Mouse (Mus musculus) kidney, adult 2 months (tissue): ENCODE data around the gene D930020B18Rik. TPM values are rescaled to one million over a fixed set of nuclear protein-coding genes. Genes with fewer than 3 reads are reported as not detected.

Experiments
- DNase-seq: peaks from one replicate; pipeline ENCODE4 v3.0.0; 2021
- H3K27ac ChIP-seq: fragments of 200-500 bp; 2 replicates; pipeline ENCODE4 v1.5.1; 2012; ENCODE audit warnings: low read depth, low read length, control low read depth, inconsistent platforms; ENCODE audit not compliant: insufficient read depth
- H3K27me3 ChIP-seq: fragments of 200-500 bp; replicated peaks from 2 replicates; pipeline ENCODE4 v1.6.1; 2012; ENCODE audit warnings: mild to moderate bottlenecking, moderate library complexity, low read length, inconsistent platforms; ENCODE audit not compliant: control insufficient read depth, insufficient read depth
- H3K36me3 ChIP-seq: fragments of 200-500 bp; 2 replicates; pipeline ENCODE4 v1.6.1; 2012; ENCODE audit warnings: mild to moderate bottlenecking, moderate library complexity, low read length, inconsistent platforms; ENCODE audit not compliant: control insufficient read depth, insufficient read depth
- H3K4me1 ChIP-seq: fragments of 200-500 bp; 2 replicates; pipeline ENCODE4 v1.6.1; 2011; ENCODE audit warnings: low read length; ENCODE audit not compliant: control insufficient read depth, insufficient read depth
- H3K4me3 ChIP-seq: fragments of 200-500 bp; 2 replicates; pipeline ENCODE4 v1.5.1; 2011; ENCODE audit warnings: mild to moderate bottlenecking, low read depth, low read length, control low read depth; ENCODE audit not compliant: insufficient read depth
- CTCF ChIP-seq: fragments of 200-500 bp; conservative IDR thresholded peaks from 2 replicates; pipeline ENCODE4 v1.5.1; 2011; ENCODE audit warnings: low read depth, mild to moderate bottlenecking, control low read depth, low read length, moderate library complexity, mixed read lengths; ENCODE audit not compliant: insufficient read depth, insufficient read length
- POLR2A ChIP-seq: fragments of 200-500 bp; IDR thresholded peaks from one replicate; pipeline ENCODE4 v1.6.1; 2011; ENCODE audit warnings: low read depth, low read length, control low read depth
- WGBS: fragments of 180-500 bp; shearing (Covaris S2); methylation state at CpG from one replicate; pipeline ENCODE4 v1.1.7; 2018; 5-methylcytosine and 5-hydroxymethylcytosine counted together
- polyA plus RNA-seq: library from polyadenylated mRNA; depleted of rRNA; stranded (reverse); fragments of >200 nt; gene quantifications from 2 replicates; pipeline ENCODE4 v1.2.3, GENCODE M21; 2012

The D930020B18Rik gene
- polyA plus RNA-seq, 1 experiment = 0.02 TPM

GRCm38 (mm10) chr10:121625407-121626185 is 15.8 kb upstream of the D930020B18Rik start:
- no peak for TF ChIP-seq POLR2A
- TF ChIP-seq CTCF = no peak
- no peaks in the 10 kb centered on the region; the same call in 1 of the 2 replicates for H3K36me3 ChIP-seq
- peak overlapping the region; percentile 98 for H3K4me3 ChIP-seq
- H3K4me1 ChIP-seq = peaks cover 6% of the 10 kb centered on the region; the same call in 1 of the 2 replicates
- no peak for DNase-seq
- peak overlapping the region; percentile 87 for H3K27ac ChIP-seq
- H3K27me3 ChIP-seq = no peaks in the 10 kb centered on the region
- under 1% methylated on average over 41 of the region's 41 CpGs for WGBS

GRCm38 (mm10) chr10:121626186-121626882 is 15.1 kb upstream of the D930020B18Rik start, which contains the start of gene Xpot:
Xpot (minus strand) TSS chr10:121626332.
- no peaks in the 10 kb centered on the region for H3K36me3 ChIP-seq
- peak; percentile 99 for DNase-seq
- H3K27ac ChIP-seq = peak within 1 kb of the TSS; percentile 87
- no peak for TF ChIP-seq POLR2A
- no peak for TF ChIP-seq CTCF
- WGBS = under 1% methylated on average over 69 of the region's 70 CpGs
- peaks cover 6% of the 10 kb centered on the region; the same call in 1 of the 2 replicates for H3K4me1 ChIP-seq
- peak within 1 kb of the TSS; percentile 98 for H3K4me3 ChIP-seq
- no peaks in the 10 kb centered on the region for H3K27me3 ChIP-seq

GRCm38 (mm10) chr10:121627216-121627852 is 14.1 kb upstream of the D930020B18Rik start:
- no peak for DNase-seq
- 78% methylated on average over 10 of the region's 10 CpGs for WGBS
- Histone ChIP-seq H3K4me1 (peaks cover 6% of the 10 kb centered on the region; the same call in 1 of the 2 replicates), H3K27ac (no peak overlapping the region), H3K4me3 (no peak overlapping the region), H3K36me3 (no peaks in the 10 kb centered on the region), H3K27me3 (no peaks in the 10 kb centered on the region)
- TF ChIP-seq CTCF (no peak), POLR2A (no peak)

GRCm38 (mm10) chr10:121628561-121629040 is 12.8 kb upstream of the D930020B18Rik start:
- no peaks in the 10 kb centered on the region for H3K36me3 ChIP-seq
- no peaks in the 10 kb centered on the region for H3K27me3 ChIP-seq
- no peak overlapping the region for H3K27ac ChIP-seq
- no peak overlapping the region for H3K4me3 ChIP-seq
- peaks cover 6% of the 10 kb centered on the region; the same call in 1 of the 2 replicates for H3K4me1 ChIP-seq
- DNase-seq = no peak
- WGBS = 94% methylated on average over 6 of the region's 6 CpGs
- TF ChIP-seq CTCF = no peak
- TF ChIP-seq POLR2A = no peak

GRCm38 (mm10) chr10:121634159-121634558 is 7.2 kb upstream of the D930020B18Rik start:
- H3K4me3 ChIP-seq = no peak overlapping the region
- 60% methylated on average over 1 of the region's 1 CpGs for WGBS
- H3K27ac ChIP-seq = no peak overlapping the region
- TF ChIP-seq POLR2A = no peak
- TF ChIP-seq CTCF = no peak
- H3K4me1 ChIP-seq = no peaks in the 10 kb centered on the region
- H3K36me3 ChIP-seq = no peaks in the 10 kb centered on the region
- no peak for DNase-seq
- H3K27me3 ChIP-seq = no peaks in the 10 kb centered on the region

- no peak for DNase-seq
Observed at GRCm38 (mm10) chr10:121636276-121636675, 5.1 kb upstream of the D930020B18Rik start.

GRCm38 (mm10) chr10:121639573-121639972 is 1.8 kb upstream of the D930020B18Rik start:
- TF ChIP-seq POLR2A = no peak
- TF ChIP-seq CTCF = no peak

More at GRCm38 (mm10) chr10:121636276-121636675, 5.1 kb upstream of the D930020B18Rik start:
- Histone ChIP-seq H3K4me1 (no peaks in the 10 kb centered on the region), H3K27ac (no peak overlapping the region), H3K4me3 (no peak overlapping the region), H3K27me3 (no peaks in the 10 kb centered on the region), H3K36me3 (no peaks in the 10 kb centered on the region)
- WGBS = 90% methylated on average over 6 of the region's 6 CpGs
- TF ChIP-seq POLR2A = no peak

More at GRCm38 (mm10) chr10:121639573-121639972, 1.8 kb upstream of the D930020B18Rik start:
- DNase-seq = no peak
- H3K4me1 ChIP-seq = no peaks in the 10 kb centered on the region
- no peak overlapping the region for H3K4me3 ChIP-seq
- WGBS = 92% methylated on average over 5 of the region's 5 CpGs
- H3K27me3 ChIP-seq = no peaks in the 10 kb centered on the region
- H3K36me3 ChIP-seq = no peaks in the 10 kb centered on the region
- H3K27ac ChIP-seq = no peak overlapping the region
